Comparison of ENCODE assay signal across 8 mouse cellular contexts in the genomic region with DNA sequence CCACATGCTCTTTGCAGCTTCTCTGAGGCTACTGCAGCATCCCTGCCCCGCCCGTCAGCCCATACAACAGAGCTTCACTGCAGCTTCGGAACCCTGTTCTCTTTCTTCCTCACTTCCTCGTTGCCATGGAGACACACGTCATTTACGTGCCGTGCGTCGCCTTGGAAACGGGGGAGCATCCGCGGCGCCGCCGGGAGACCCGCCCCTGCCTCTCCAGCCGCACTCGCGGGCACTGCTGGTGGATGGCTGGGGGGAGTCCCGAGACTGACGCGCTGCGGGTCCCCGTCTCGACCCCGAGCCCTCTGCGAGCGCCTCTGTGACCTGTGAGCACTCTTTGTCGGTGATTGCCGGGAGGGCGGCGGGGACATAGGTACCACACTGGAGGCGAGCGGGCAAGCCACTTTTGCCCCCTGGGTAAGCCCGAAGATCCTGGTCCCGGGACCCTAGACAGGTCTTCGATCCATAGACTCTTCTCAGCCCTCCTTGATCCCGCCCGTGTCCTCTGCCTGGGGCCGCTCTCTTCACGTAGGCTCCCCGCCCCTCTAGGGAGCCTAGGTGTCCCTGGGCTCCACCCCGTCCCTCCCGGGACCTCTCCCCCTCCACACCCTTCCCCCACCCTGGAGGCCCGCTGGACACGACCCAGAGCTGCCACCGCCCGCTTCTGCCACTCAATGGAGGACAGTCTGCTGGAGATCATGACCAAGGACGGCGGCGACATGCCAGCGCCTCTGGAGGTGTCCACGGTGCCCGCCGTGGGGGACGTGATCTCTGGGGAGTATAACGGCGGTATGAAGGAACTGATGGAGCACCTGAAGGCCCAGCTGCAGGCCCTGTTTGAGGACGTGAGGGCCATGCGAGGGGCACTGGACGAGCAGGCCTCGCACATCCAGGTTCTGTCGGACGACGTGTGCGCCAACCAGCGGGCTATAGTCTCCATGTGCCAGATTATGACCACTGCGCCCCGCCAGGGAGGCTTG. TPM values are rescaled to one million over a fixed set of nuclear protein-coding genes. Genes with fewer than 3 reads are reported as not detected.
DNase-seq lines count a peak whose midpoint lies in the region; ATAC-seq lines count a peak whose summit lies in the region.

No protein-coding gene starts in this region.

- H3K4me3 ChIP-seq in embryonic facial prominence, embryonic 15.5 days (replicated peaks): peak overlapping the region; percentile 43
- H3K4me3 ChIP-seq in liver, embryonic 15.5 days (replicated peaks): 0 out of 2 replicates have a peak overlapping the region, but pooled peaks have one; percentile 8
- peak overlapping the region; percentile 52 for H3K4me3 ChIP-seq in neural tube, embryonic 12.5 days

- no peak overlapping the region for H3K27ac ChIP-seq in embryonic facial prominence, embryonic 15.5 days (replicated peaks)
- no peak overlapping the region for H3K27ac ChIP-seq in liver, embryonic 15.5 days (replicated peaks)
- H3K27ac ChIP-seq in neural tube, embryonic 12.5 days: peak overlapping the region; percentile 79

- peaks cover 75% of the 10 kb centered on the region for H3K27me3 ChIP-seq in embryonic facial prominence, embryonic 15.5 days
- H3K27me3 ChIP-seq in liver, embryonic 15.5 days: peaks cover 96% of the 10 kb centered on the region
- peaks cover 44% of the 10 kb centered on the region for H3K27me3 ChIP-seq in neural tube, embryonic 12.5 days (replicated peaks)

- peak; percentile 78 to 80 for DNase-seq in B cell, adult 2 months
- peak; percentile 82 to 84 for DNase-seq in adrenal gland, postnatal 36 days
- peak; percentile 64 to 75 for DNase-seq in heart, postnatal 14 days
- peak; percentile 65 to 68 for DNase-seq in kidney, postnatal 36 days
- DNase-seq in testis, postnatal 14 days (ENCODE audit: low spot score): peak; percentile 85

- H3K9me3 ChIP-seq in embryonic facial prominence, embryonic 15.5 days (replicated peaks): no peaks in the 10 kb centered on the region
- H3K9me3 ChIP-seq in liver, embryonic 15.5 days (replicated peaks): no peaks in the 10 kb centered on the region
- no peaks in the 10 kb centered on the region for H3K9me3 ChIP-seq in neural tube, embryonic 12.5 days

- ATAC-seq in embryonic facial prominence, embryonic 15.5 days (ENCODE audit: insufficient number of reproducible peaks, low FRiP score, low TSS enrichment, low read depth): peak; percentile 63
- no peak for ATAC-seq in liver, embryonic 15.5 days (ENCODE audit: insufficient read depth)
- ATAC-seq in neural tube, embryonic 12.5 days (ENCODE audit: low FRiP score, low read depth): peak; percentile 93

- H3K4me1 ChIP-seq in embryonic facial prominence, embryonic 15.5 days: peaks cover 10% of the 10 kb centered on the region
- H3K4me1 ChIP-seq in liver, embryonic 15.5 days (replicated peaks): 0 out of 2 replicates have a peak, but pooled peaks cover 3% of the 10 kb centered on the region
- peaks cover 24% of the 10 kb centered on the region for H3K4me1 ChIP-seq in neural tube, embryonic 12.5 days

- 1% methylated on average over 69 of the region's 69 CpGs for WGBS in embryonic facial prominence, embryonic 15.5 days
- 3% methylated on average over 69 of the region's 69 CpGs for WGBS in liver, embryonic 15.5 days (ENCODE audit: insufficient replicate concordance)
- 1% methylated on average over 69 of the region's 69 CpGs for WGBS in neural tube, embryonic 12.5 days

- H3K36me3 ChIP-seq in embryonic facial prominence, embryonic 15.5 days: no peaks in the 10 kb centered on the region
- no peaks in the 10 kb centered on the region for H3K36me3 ChIP-seq in liver, embryonic 15.5 days (replicated peaks)
- no peaks in the 10 kb centered on the region for H3K36me3 ChIP-seq in neural tube, embryonic 12.5 days

- H3K4me2 ChIP-seq in embryonic facial prominence, embryonic 15.5 days (replicated peaks): peak overlapping the region; percentile 79
- peak overlapping the region; percentile 30; the same call in 1 of the 2 replicates for H3K4me2 ChIP-seq in liver, embryonic 15.5 days
- peak overlapping the region; percentile 81 for H3K4me2 ChIP-seq in neural tube, embryonic 12.5 days (replicated peaks)

- no peak overlapping the region for H3K9ac ChIP-seq in embryonic facial prominence, embryonic 15.5 days
- no peak overlapping the region for H3K9ac ChIP-seq in liver, embryonic 15.5 days
- peak overlapping the region; percentile 65 for H3K9ac ChIP-seq in neural tube, embryonic 12.5 days

- intact Hi-C loops in heart, postnatal 14 days (cut with DNase I): no loop called here

RNA-seq across cellular contexts. Expression of a gene that starts 1.0 kb away (rescaled TPM):
- total RNA-seq in adrenal gland, postnatal 36 days (2021): under 1 TPM; 0.50 to 0.92 TPM
- polyA plus RNA-seq in embryonic facial prominence, embryonic 15.5 days (2015; fragmentation: Nextera tagmentation; extraction: Ambion mirVana): 2.1 and 2.9 TPM in 2 replicates
- total RNA-seq in heart, postnatal 14 days (2021): 1 to 10 TPM; 1.0 to 1.3 TPM
- polyA plus RNA-seq in liver, embryonic 15.5 days (2015; fragmentation: Nextera tagmentation; extraction: Ambion mirVana): 0.06 TPM in 1 of 2 replicates, not detected in the other
- polyA plus RNA-seq in neural tube, embryonic 12.5 days (2016; fragmentation: Nextera tagmentation; extraction: Ambion mirVana): 22.5 and 24.0 TPM in 2 replicates

RNA-seq across cellular contexts. Expression of a gene that starts 2.5 kb away (rescaled TPM):
- 10 to 100 TPM; 37.3 to 43.0 TPM for total RNA-seq in adrenal gland, postnatal 36 days (2021)
- polyA plus RNA-seq in embryonic facial prominence, embryonic 15.5 days (2015; fragmentation: Nextera tagmentation; extraction: Ambion mirVana): 47.8 and 48.5 TPM in 2 replicates
- 100 to 1,000 TPM in 1 of 2 experiments, 10 to 100 TPM in 1; 99.8 to 111 TPM for total RNA-seq in heart, postnatal 14 days (2021)
- 20.4 and 23.8 TPM in 2 replicates for polyA plus RNA-seq in liver, embryonic 15.5 days (2015; fragmentation: Nextera tagmentation; extraction: Ambion mirVana)
- 51.4 and 52.1 TPM in 2 replicates for polyA plus RNA-seq in neural tube, embryonic 12.5 days (2016; fragmentation: Nextera tagmentation; extraction: Ambion mirVana)

RNA-seq across cellular contexts. Expression of a gene that starts 27.4 kb away (rescaled TPM):
- not detected for total RNA-seq in adrenal gland, postnatal 36 days (2021)
- not detected in 2 replicates for polyA plus RNA-seq in embryonic facial prominence, embryonic 15.5 days (2015; fragmentation: Nextera tagmentation; extraction: Ambion mirVana)
- not detected for total RNA-seq in heart, postnatal 14 days (2021)
- not detected in 2 replicates for polyA plus RNA-seq in liver, embryonic 15.5 days (2015; fragmentation: Nextera tagmentation; extraction: Ambion mirVana)
- polyA plus RNA-seq in neural tube, embryonic 12.5 days (2016; fragmentation: Nextera tagmentation; extraction: Ambion mirVana): not detected in 2 replicates

RNA-seq across cellular contexts. Expression of a gene that starts 52.8 kb away (rescaled TPM):
- not detected for total RNA-seq in adrenal gland, postnatal 36 days (2021)
- polyA plus RNA-seq in embryonic facial prominence, embryonic 15.5 days (2015; fragmentation: Nextera tagmentation; extraction: Ambion mirVana): not detected in 2 replicates
- total RNA-seq in heart, postnatal 14 days (2021): not detected
- polyA plus RNA-seq in liver, embryonic 15.5 days (2015; fragmentation: Nextera tagmentation; extraction: Ambion mirVana): not detected in 2 replicates
- polyA plus RNA-seq in neural tube, embryonic 12.5 days (2016; fragmentation: Nextera tagmentation; extraction: Ambion mirVana): not detected in 2 replicates

RNA-seq across cellular contexts. Expression of a gene that starts 52.9 kb away (rescaled TPM):
- total RNA-seq in adrenal gland, postnatal 36 days (2021): not detected
- polyA plus RNA-seq in embryonic facial prominence, embryonic 15.5 days (2015; fragmentation: Nextera tagmentation; extraction: Ambion mirVana): not detected in 2 replicates
- total RNA-seq in heart, postnatal 14 days (2021): not detected
- polyA plus RNA-seq in liver, embryonic 15.5 days (2015; fragmentation: Nextera tagmentation; extraction: Ambion mirVana): not detected in 2 replicates
- polyA plus RNA-seq in neural tube, embryonic 12.5 days (2016; fragmentation: Nextera tagmentation; extraction: Ambion mirVana): 0.15 TPM in 1 of 2 replicates, not detected in the other

Comparison
In these comparisons a context has a peak if more than half of its experiments do, and no peak if none do; other contexts are left out.
1. H3K4me2 ChIP-seq: peak in every context shown above with its lines; median percentile 81 in neural tube, embryonic 12.5 days; 79 in embryonic facial prominence, embryonic 15.5 days; 30 in liver, embryonic 15.5 days.